Mouse (Mus musculus) liver, embryonic 12.5 days (tissue): ENCODE measurements around the gene Sirt7. TPM values are rescaled to one million over a fixed set of nuclear protein-coding genes. Genes with fewer than 3 reads are reported as not detected.

ENCODE experiments used
- ATAC-seq: fragments of 200-750 bp; cut with Nextera tagmentation; 2 replicates; pipeline ENCODE4 v1.8.0; 2017; ENCODE audit warnings: moderate number of reproducible peaks, mild to moderate bottlenecking, moderate library complexity
- H3K27ac ChIP-seq: fragments of 300-500 bp; sonication (generic); 2 replicates; pipeline ENCODE4 v1.5.1; 2016; ENCODE audit warnings: mild to moderate bottlenecking
- H3K27me3 ChIP-seq: fragments of 300-500 bp; sonication (generic); replicated peaks from 2 replicates; pipeline ENCODE4 v1.6.1; 2016; ENCODE audit warnings: mild to moderate bottlenecking, moderate library complexity
- H3K36me3 ChIP-seq: fragments of 300-500 bp; sonication (generic); 2 replicates; pipeline ENCODE4 v1.6.1; 2016; ENCODE audit warnings: mild to moderate bottlenecking, moderate library complexity
- H3K4me1 ChIP-seq: fragments of 300-500 bp; sonication (generic); 2 replicates; pipeline ENCODE4 v1.6.1; 2016
- H3K4me2 ChIP-seq: fragments of 300-500 bp; sonication (generic); 2 replicates; pipeline ENCODE4 v1.6.1; 2016; ENCODE audit warnings: mild to moderate bottlenecking, moderate library complexity
- H3K4me3 ChIP-seq: fragments of 300-500 bp; sonication (generic); 2 replicates; pipeline ENCODE4 v1.5.1; 2016; ENCODE audit warnings: mild to moderate bottlenecking, moderate library complexity
- H3K9ac ChIP-seq: fragments of 300-500 bp; sonication (generic); 2 replicates; pipeline ENCODE4 v1.6.1; 2016; ENCODE audit warnings: mild to moderate bottlenecking, moderate library complexity
- H3K9me3 ChIP-seq: fragments of 300-500 bp; sonication (generic); replicated peaks from 2 replicates; pipeline ENCODE4 v1.6.1; 2016; ENCODE audit warnings: mild to moderate bottlenecking, moderate library complexity
- WGBS: fragments of 180-500 bp; shearing (Covaris S2); methylation state at CpG from one replicate; pipeline ENCODE4 v1.1.7; 2016; ENCODE audit not compliant: insufficient replicate concordance; 5-methylcytosine and 5-hydroxymethylcytosine counted together
- microRNA-seq: library from miRNA; unstranded; fragments of <30 nt; microRNA quantifications from one replicate; pipeline ENCODE4, GENCODE M21; 2017
- polyA plus RNA-seq: library from polyadenylated mRNA; unstranded; fragments of >200 nt; fragmentation: Nextera tagmentation; extraction: Ambion mirVana; gene quantifications from 2 replicates; pipeline ENCODE4 v1.2.1, GENCODE M21; 2016

Gene Sirt7
- polyA plus RNA-seq, 1 experiment from 2014 or later, result 45.3 TPM

DNA sequence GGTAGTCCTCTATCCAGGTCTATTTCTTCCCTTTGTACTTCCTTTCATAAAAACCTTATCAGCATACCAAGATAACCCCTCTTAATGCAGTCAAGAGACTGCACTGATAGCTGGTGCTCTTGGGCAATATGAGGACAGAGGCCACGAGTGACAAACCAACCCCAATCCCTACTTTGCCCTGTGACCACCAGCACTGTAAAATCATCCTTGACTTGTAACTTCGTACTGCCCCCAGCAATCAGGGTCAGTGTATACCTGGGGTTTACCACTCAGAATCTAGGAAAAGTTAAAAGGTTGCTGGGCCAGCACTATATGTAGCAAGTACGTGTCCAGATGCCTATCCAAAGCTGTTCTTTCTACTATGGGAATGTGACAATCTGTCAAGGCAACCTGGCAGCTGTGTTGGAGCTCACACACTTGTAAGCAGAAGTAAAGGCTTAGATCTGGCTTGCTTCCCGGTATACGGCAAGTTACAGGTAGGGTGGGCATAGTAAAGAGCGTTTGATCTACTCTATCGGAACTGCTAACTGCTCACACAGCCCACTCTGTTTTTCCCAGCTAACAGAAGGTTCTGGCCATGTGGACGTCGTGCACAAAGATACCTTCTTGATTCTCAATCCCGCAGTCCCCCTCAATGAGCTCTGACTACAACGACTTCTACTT is 53.2 kb downstream of the Sirt7 start:
- peak overlapping the region; percentile 95 for H3K9ac ChIP-seq
- no peaks in the 10 kb centered on the region for H3K9me3 ChIP-seq
- no peak for ATAC-seq
- H3K4me3 ChIP-seq, result peak overlapping the region; percentile 93
- 5% methylated on average over 11 of the region's 11 CpGs for WGBS
- peaks cover 44% of the 10 kb centered on the region for H3K4me1 ChIP-seq
- H3K36me3 ChIP-seq, result peaks cover 51% of the 10 kb centered on the region
- no peaks in the 10 kb centered on the region for H3K27me3 ChIP-seq
- H3K27ac ChIP-seq, result peak overlapping the region; percentile 90
- H3K4me2 ChIP-seq, result peak overlapping the region; percentile 96

DNA sequence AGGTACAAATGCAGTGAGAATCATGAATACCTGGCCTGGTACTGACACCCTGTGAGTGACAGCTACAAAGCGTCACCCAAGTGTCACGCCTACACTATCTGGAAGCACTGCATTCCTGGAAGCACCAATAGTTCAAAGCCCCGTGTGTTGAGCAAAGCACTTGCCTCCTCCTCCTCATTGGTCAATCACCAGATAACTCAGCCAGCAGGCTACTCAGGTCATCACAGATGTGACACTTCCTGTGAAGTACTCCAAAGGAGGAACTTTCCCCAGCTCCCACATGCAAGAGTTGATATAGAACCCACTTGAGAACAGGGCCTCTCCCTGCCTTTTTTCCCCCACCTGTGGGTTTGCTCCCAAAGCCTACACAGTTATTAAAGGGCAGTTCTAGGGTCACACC is 53.9 kb downstream of the Sirt7 start:
- ATAC-seq, result no peak
- H3K9ac ChIP-seq, result peak overlapping the region; percentile 95
- 30% methylated on average over 3 of the region's 3 CpGs for WGBS
- peak overlapping the region; percentile 90; the same call in 1 of the 2 replicates for H3K27ac ChIP-seq
- no peaks in the 10 kb centered on the region for H3K27me3 ChIP-seq
- H3K4me3 ChIP-seq, result peak overlapping the region; percentile 93
- H3K36me3 ChIP-seq, result peaks cover 54% of the 10 kb centered on the region
- H3K4me1 ChIP-seq, result peaks cover 39% of the 10 kb centered on the region
- peak overlapping the region; percentile 96 for H3K4me2 ChIP-seq
- no peaks in the 10 kb centered on the region for H3K9me3 ChIP-seq

Small RNAs within 50 kb of the gene (microRNA-seq; reads per million reads assigned to microRNA genes)
- gene Mir6936, result 7.4 reads per million, percentile 16 among the genes with 10 or more reads in this experiment

Other genes starting within 250 kb of the Sirt7 start
- 12.8 and 13.1 TPM in 2 replicates for gene Faap100, start 246.5 kb downstream of the Sirt7 start, polyA plus RNA-seq
- 44.9 and 46.3 TPM in 2 replicates for gene Nploc4, start 187.5 kb downstream of the Sirt7 start, polyA plus RNA-seq
- gene Tspan10, start 182.6 kb downstream of the Sirt7 start, polyA plus RNA-seq, result not detected in 2 replicates
- gene Pde6g, start 171.7 kb downstream of the Sirt7 start, polyA plus RNA-seq, result 0.13 and 0.25 TPM in 2 replicates
- gene Oxld1, start 167.2 kb downstream of the Sirt7 start, polyA plus RNA-seq, result 8.1 and 9.6 TPM in 2 replicates
- gene Ccdc137, start 167.1 kb downstream of the Sirt7 start, polyA plus RNA-seq, result 31.3 and 32.3 TPM in 2 replicates
- gene Arl16, start 157.6 kb downstream of the Sirt7 start, polyA plus RNA-seq, result 22.3 and 24.2 TPM in 2 replicates
- gene Mrpl12, start 140.6 kb downstream of the Sirt7 start, polyA plus RNA-seq, result 161 and 166 TPM in 2 replicates
- gene Slc25a10, start 133.4 kb downstream of the Sirt7 start, polyA plus RNA-seq, result 47.0 and 54.9 TPM in 2 replicates
- 8.5 and 9.6 TPM in 2 replicates for gene Gcgr, start 94.5 kb downstream of the Sirt7 start, polyA plus RNA-seq
- gene Mcrip1, start 75.5 kb downstream of the Sirt7 start, polyA plus RNA-seq, result 60.4 and 61.8 TPM in 2 replicates
- not detected in 2 replicates for gene Ppp1r27, start 74.1 kb downstream of the Sirt7 start, polyA plus RNA-seq
- gene P4hb, start 52.0 kb downstream of the Sirt7 start, polyA plus RNA-seq, result 443 and 468 TPM in 2 replicates
- 337 and 356 TPM in 2 replicates for gene Arhgdia, start 43.6 kb downstream of the Sirt7 start, polyA plus RNA-seq
- 542 and 545 TPM in 2 replicates for gene Alyref, start 26.9 kb downstream of the Sirt7 start, polyA plus RNA-seq
- 118 and 120 TPM in 2 replicates for gene Anapc11, start 26.8 kb downstream of the Sirt7 start, polyA plus RNA-seq
- 5.0 and 6.6 TPM in 2 replicates for gene Npb, start 16.8 kb downstream of the Sirt7 start, polyA plus RNA-seq
- 135 and 142 TPM in 2 replicates for gene Pcyt2, start 7.3 kb downstream of the Sirt7 start, polyA plus RNA-seq
- 53.4 and 58.3 TPM in 2 replicates for gene Mafg, start 8.4 kb upstream of the Sirt7 start, polyA plus RNA-seq
- 11.0 and 11.3 TPM in 2 replicates for gene Pycr1, start 18.5 kb upstream of the Sirt7 start, polyA plus RNA-seq
- gene Myadml2, start 22.9 kb upstream of the Sirt7 start, polyA plus RNA-seq, result 0.23 and 0.47 TPM in 2 replicates
- 0.31 and 0.38 TPM in 2 replicates for gene Notum, start 35.9 kb upstream of the Sirt7 start, polyA plus RNA-seq
- 65.1 and 65.2 TPM in 2 replicates for gene Aspscr1, start 47.7 kb upstream of the Sirt7 start, polyA plus RNA-seq
- 130 and 137 TPM in 2 replicates for gene Cenpx, start 88.5 kb upstream of the Sirt7 start, polyA plus RNA-seq
- gene Lrrc45, start 88.7 kb upstream of the Sirt7 start, polyA plus RNA-seq, result 23.3 and 23.6 TPM in 2 replicates
- gene Rac3, start 96.2 kb upstream of the Sirt7 start, polyA plus RNA-seq, result 2.8 and 3.1 TPM in 2 replicates
- gene Dcxr, start 102.0 kb upstream of the Sirt7 start, polyA plus RNA-seq, result 8.4 and 10.0 TPM in 2 replicates
- gene Cbr2, start 106.9 kb upstream of the Sirt7 start, polyA plus RNA-seq, result 0.13 TPM in 1 of 2 replicates, not detected in the other
- gene Hmga1b, start 137.6 kb upstream of the Sirt7 start, polyA plus RNA-seq, result 6.4 and 7.3 TPM in 2 replicates
- gene Rfng, start 159.0 kb upstream of the Sirt7 start, polyA plus RNA-seq, result 22.4 and 22.9 TPM in 2 replicates
- 128 and 135 TPM in 2 replicates for gene Gps1, start 159.0 kb upstream of the Sirt7 start, polyA plus RNA-seq
- gene Dus1l, start 171.2 kb upstream of the Sirt7 start, polyA plus RNA-seq, result 99.5 and 100.0 TPM in 2 replicates
- gene Fasn, start 199.3 kb upstream of the Sirt7 start, polyA plus RNA-seq, result 35.9 and 40.3 TPM in 2 replicates